Mouse (Mus musculus) gastrocnemius, adult 2 months (tissue): ENCODE results near the gene Thra. TPM values are rescaled to one million over a fixed set of nuclear protein-coding genes. Genes with fewer than 3 reads are reported as not detected.
"Not testable (repeated sequence)": the region's sequence is repeated elsewhere in the genome, so short reads cannot be mapped to it uniquely, and the experiment has no call there.

ENCODE experiments used
- DNase-seq: peaks from one replicate; pipeline ENCODE4 v3.0.0; 2022
- H3K27ac ChIP-seq: fragments of 200-600 bp; 2 replicates; pipeline ENCODE4 v1.8.1; 2022; ENCODE audit warnings: mild to moderate bottlenecking
- H3K4me3 ChIP-seq: fragments of 200-600 bp; 2 replicates; pipeline ENCODE4 v1.8.1; 2022; ENCODE audit warnings: mild to moderate bottlenecking, moderate library complexity
- CTCF ChIP-seq: fragments of 200-600 bp; IDR thresholded peaks from 2 replicates; pipeline ENCODE4 v1.8.1; 2022; ENCODE audit warnings: antibody characterized with exemption, mild to moderate bottlenecking, moderate library complexity
- intact Hi-C: fragments of 180-260 bp; cut with DNase I; formaldehyde crosslinking; loops from one replicate; pipeline ENCODE4 v1.15.1; 2025
- total RNA-seq, 2 experiments: library from RNA; stranded (reverse); gene quantifications; 2 replicates each; pipeline ENCODE4 v1.2.3; 2021

The Thra gene
- total RNA-seq, 2 experiments from 2014 or later = 78.8 to 96.8 TPM

DNA sequence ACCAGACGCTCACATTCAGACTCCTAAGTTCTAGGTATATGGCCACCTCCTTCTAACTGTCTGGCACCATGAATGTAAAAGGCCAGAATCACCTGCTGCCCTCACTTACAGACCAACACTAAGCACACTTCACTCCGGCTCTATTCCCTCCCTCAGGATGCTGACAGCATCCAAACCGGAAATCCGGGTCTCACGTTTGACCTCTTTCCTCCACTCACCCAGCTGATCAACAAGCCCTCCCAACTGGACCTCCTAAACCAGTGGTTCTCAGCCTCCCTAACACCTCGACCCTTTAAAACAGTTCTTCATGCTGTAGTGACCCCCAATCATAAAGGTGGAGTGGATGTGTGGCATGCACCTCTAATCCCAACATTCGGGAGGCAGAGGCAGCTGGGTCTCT lies 17.3 kb upstream of the Thra start:
- intact Hi-C loops = no loop called here
- peak overlapping the region; percentile 58 for H3K27ac ChIP-seq
- peak; percentile 7 for DNase-seq
- no peak for TF ChIP-seq CTCF
- H3K4me3 ChIP-seq = no peak overlapping the region

DNA sequence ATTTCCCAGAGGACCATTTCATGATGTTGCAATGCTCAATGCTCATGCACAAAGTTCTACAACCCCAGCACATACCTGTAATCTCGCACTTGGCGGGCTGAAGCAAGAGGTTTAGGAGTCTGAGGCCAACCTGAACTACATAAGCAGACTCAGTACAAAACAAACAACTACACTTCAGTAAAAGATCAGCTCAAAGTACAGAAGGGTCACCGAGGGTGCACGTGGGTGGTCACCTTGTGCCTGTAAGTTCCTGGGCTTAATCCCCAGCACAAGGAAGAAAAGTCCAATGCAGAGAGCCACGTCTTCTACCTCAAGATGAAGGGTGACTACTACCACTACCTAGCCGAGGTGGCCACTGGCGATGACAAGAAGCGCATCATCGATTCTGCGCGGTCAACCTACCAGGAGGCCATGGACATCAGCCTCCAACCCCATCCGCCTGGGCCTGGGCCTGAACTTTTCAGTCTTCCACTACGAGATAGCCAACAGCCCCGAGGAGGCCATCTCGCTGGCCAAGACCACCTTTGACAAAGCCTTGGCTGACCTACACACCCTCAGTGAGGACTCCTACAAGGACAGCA lies 14.4 kb upstream of the Thra start:
- intact Hi-C loops = no loop called here
- no peak overlapping the region for H3K27ac ChIP-seq
- no peak overlapping the region for H3K4me3 ChIP-seq
- no peak for TF ChIP-seq CTCF
- peak; percentile 10 for DNase-seq

DNA sequence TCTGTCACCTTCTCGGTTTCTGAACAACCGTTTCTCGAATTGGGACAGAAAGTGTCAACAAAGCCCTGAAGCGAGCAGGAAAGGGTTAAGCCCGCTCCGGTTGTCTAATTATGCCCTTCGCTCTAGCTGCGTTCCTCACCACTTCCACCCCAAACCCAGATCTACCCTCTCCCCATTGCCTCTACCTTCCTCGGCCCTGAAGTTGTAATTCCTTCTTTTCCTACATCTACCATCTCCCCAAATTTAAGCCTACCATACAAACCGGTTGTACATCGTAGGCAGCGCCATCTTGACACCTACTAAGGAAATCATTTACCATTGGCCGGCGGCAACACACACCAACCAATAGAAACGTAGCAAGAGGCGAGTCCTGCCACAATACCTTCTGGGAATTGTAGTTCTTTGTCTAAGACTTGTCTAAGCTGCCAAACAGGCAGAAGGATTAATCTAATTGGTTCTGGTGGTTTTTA lies 11.3 kb upstream of the Thra start, which contains the start of gene Med24:
Gene Med24, minus strand, starts transcription at position 317 of the 470 bp plus-strand sequence.
- no peak for TF ChIP-seq CTCF
- DNase-seq = peak; percentile 87
- intact Hi-C loops = no loop called here
- Histone ChIP-seq H3K4me3 (peak within 1 kb of the TSS; percentile 90), H3K27ac (peak within 1 kb of the TSS; percentile 88)

DNA sequence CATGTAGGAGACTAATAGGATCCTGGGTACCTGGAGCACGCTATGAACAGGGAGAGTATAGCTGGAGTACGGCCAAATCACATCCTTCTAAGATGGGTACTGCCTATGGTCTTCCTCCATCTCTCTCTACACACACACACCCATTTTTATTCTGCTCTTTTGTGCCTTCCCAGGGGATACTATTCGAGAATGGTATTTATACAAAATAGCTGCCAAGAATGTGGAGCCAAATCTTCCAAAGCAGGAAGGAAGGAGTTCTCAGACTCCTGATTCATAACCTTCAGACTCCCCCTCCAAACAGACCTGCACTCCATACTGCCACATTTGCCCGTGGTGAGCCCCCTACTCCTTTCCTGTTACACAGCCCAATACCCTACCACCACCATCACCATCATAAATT lies 9.7 kb upstream of the Thra start:
- intact Hi-C loops = no loop called here
- no peak for TF ChIP-seq CTCF
- Histone ChIP-seq H3K27ac (peak overlapping the region; percentile 32; the same call in 1 of the 2 replicates), H3K4me3 (no peak overlapping the region)
- DNase-seq = no peak

DNA sequence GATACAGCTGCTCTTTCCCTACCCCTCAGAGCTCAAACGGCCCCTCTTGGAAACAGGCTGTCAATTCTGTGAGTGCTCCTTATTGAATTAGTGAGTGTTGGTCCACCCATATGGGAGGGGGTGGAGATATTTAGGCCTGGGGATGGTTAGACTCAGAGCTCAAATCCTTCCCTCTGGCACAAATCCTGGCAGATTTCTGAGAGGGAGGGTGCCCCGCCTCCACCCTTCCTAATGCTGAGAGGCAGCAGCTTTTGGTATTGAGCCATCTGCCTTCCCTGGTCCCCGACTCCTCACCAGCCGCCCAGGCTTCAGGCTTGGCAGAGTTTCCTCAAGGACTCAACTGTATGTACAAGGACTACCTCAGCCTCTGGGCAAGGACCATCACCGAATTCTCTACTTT lies 9.3 kb upstream of the Thra start:
- peak overlapping the region; percentile 32; the same call in 1 of the 2 replicates for H3K27ac ChIP-seq
- TF ChIP-seq CTCF = no peak
- intact Hi-C loops = no loop called here
- peak; percentile 25 for DNase-seq
- H3K4me3 ChIP-seq = no peak overlapping the region

DNA sequence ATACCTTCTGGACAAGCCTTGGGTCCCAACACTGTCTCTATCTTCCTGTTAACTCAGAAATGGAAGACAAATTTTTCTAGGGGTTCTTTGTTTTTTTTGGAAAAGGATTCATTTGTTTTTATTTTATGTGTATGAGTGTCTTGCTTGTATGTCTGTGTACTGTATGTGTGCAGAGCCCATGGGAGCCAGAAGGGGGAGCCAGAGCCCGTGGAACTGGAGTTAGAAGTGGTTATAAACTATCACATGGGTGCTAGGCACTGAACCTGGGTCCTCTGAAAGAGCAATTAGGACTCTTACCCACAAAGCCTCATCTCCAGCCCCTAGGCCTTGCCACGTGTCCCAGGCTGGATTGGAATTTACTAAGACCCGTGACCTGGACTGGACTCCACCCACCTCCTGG lies 6.4 kb upstream of the Thra start:
- intact Hi-C loops = no loop called here
- H3K4me3 ChIP-seq = no peak overlapping the region
- H3K27ac ChIP-seq = no peak overlapping the region
- DNase-seq = peak; percentile 15
- peak; percentile 45 for TF ChIP-seq CTCF

DNA sequence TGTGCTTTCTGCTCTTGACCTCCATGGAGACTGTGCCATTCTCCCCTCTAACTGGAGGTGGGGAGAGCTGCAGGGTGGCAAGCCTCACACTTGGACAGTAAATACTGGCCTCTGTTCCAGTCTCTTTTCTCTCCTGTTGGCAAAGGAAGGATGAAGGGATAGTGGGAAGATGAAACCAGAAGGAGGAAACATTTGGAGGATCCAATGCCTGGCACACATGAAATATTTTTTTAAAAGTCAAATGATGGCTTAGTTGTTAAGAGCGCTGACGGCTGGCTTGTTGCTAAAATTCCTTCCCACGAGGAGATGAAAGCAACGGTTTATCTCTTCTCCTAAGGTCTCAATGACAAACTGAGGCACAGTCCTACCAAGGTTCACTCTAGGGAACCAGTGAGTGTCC lies 5.3 kb upstream of the Thra start:
- DNase-seq = peak; percentile 7
- no peak overlapping the region for H3K27ac ChIP-seq
- no peak overlapping the region for H3K4me3 ChIP-seq
- no peak for TF ChIP-seq CTCF
- intact Hi-C loops = no loop called here

DNA sequence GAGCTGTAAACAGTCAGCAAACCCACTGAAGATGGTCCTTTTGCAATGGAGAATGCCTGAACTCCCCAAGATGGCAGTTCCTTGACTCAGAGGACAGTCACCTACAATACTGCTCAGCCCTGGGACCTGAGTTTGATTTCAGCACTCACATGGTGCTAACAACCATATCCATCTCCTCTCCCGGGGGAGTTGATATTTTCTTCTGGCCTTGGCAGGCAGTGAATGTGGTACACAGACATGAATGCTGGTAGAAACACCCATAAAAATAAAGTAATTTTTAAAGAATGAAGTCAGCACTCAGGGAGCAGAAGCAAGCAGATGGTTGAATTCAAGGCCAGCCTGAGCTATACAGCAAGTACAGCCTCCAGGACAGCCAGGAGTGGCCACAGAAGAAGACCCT lies 4.3 kb upstream of the Thra start:
- Histone ChIP-seq H3K4me3 (no peak overlapping the region), H3K27ac (no peak overlapping the region)
- no peak for TF ChIP-seq CTCF
- intact Hi-C loops = no loop called here
- peak; percentile 7 for DNase-seq

DNA sequence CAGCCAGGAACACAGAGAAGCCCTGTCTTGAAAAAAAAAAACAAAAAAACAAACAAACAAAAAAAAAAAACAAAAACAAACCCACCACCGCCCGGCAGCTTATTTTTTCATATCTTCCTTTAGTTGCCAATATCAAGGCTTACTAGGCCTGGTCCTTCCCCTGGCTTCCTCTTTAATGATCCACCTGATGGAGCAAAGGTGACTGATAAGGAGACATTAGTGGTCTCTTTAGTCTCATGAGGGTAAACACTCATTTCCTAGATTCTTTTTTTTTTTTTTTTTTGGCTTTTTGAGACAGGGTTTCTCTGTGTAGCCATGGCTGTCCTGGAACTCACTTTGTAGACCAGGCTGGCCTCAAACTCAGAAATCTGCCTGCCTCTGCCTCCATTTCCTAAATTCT lies 3.2 kb upstream of the Thra start:
- H3K4me3 ChIP-seq, DNase-seq, H3K27ac ChIP-seq, intact Hi-C loops: not testable (repeated sequence)

DNA sequence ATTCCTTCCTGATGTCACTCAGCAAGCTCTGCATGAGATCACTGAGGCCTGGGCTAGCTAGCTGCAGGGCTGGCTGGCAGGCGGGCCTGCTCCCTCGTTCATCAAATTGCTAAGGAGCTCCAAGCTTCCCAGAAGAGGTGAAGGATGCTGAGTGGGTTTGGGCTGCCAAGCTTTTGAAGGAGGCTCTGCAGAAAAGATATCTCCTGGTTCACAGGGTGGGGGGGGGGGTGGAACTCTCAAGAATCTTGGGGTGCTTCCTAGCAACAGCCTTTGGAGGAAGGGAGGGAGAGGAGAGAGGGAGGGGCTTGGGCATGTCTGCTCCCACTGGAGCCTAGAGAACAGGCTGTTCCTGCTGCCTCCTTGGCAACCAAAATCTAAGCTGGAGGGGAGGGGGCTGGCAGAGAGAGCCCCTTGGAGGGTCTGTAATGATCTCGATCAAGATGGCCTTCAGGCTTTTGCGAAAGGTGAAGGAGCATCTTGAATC lies 2.0 kb upstream of the Thra start:
- intact Hi-C loops = no loop called here
- no peak for TF ChIP-seq CTCF

DNA sequence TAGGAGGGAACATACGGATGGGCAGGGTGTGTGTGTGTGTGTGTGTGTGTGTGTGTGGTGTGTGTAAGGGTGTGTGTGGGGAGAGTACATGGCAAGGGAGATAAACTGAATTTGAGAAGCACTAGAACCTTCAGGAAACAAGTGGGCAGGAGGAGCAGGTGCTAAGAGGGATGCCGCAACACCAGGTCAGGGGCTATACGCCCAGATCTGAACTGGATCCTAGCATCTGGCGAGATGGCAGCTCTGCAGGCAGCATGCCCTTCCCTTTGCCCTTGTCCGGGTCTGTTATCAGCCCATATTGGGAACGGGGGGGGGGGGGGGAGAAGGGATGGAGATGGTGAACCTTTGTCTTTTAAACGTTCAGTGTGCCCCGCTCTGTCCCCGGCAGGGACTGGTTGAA lies 1.5 kb upstream of the Thra start:
- peak overlapping the region; percentile 65; the same call in 1 of the 2 replicates for H3K27ac ChIP-seq
- intact Hi-C loops = no loop called here
- no peak for TF ChIP-seq CTCF

More for the DNA sequence above, 2.0 kb upstream of the Thra start:
- DNase-seq = peak; percentile 45
- Histone ChIP-seq H3K4me3 (no peak overlapping the region), H3K27ac (peak overlapping the region; percentile 65)

DNA sequence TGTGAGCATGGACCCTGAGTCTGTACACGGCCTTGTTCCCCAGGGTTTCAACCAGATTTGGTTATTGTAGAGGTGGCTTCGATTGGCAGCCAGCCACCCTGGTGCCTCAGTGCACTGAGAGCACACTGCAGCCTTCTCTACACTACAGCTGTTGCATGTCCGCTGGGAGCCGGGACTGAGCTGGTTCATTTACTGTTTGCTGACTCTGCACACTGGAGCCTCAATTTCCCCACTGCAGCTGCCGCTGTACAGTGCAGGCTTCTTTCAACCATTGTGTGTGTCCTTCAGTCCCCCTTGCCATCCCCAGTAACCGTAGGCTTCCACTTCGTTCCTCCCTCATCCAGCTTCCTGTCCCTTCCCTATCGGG lies 429 bp upstream of the Thra start:
- peak; percentile 45 for DNase-seq
- Histone ChIP-seq H3K4me3 (peak overlapping the region; percentile 77), H3K27ac (peak overlapping the region; percentile 100)
- intact Hi-C loops = no loop called here
- TF ChIP-seq CTCF = no peak

More for the DNA sequence above, 1.5 kb upstream of the Thra start:
- H3K4me3 ChIP-seq = no peak overlapping the region
- peak; percentile 63 for DNase-seq

DNA sequence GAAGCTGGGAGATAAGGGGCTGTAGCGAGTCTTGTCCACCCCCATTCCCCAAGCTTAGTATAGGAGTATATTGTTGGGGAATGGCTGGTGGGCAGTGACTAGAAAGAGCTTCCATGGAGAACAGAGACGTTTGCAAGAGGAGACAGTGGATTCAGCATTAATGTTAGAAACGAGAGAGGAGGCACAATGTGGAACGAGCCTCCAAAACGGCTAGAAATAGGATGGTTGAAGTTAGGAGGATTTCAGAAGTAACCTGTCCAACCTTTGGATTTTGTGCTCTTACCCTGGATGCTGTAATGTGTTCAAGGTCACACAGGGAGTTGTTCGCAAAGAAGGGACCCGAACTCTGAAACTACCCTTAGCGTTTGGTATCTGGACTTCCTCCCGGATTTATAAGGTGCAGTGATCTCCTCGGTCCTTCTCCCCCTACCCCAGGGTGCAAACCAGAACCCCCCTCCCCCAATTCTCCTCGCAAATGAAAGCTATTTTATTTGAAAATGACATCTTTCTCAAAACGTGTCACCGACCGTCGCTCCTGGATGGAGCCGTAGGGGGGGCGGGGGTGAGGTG lies 698 bp downstream of the Thra start:
- Histone ChIP-seq H3K4me3 (peak overlapping the region; percentile 77), H3K27ac (peak overlapping the region; percentile 100)
- TF ChIP-seq CTCF = no peak
- intact Hi-C loops = loop anchor here (1.0 kb wide), 1 partner anchor 45 kb away; no protein-coding TSS in a partner anchor
- no peak for DNase-seq
